Mouse (Mus musculus): ENCODE results near the gene Trappc6a. TPM values are rescaled to one million over a fixed set of nuclear protein-coding genes. Genes with fewer than 3 reads are reported as not detected.

The Trappc6a gene
- total and polyA plus RNA-seq, 3 experiments: 41.1 to 201 (median 72.2) TPM

- no peaks in the 10 kb centered on the region for H3K79me2 ChIP-seq (replicated peaks; ENCODE audit: control insufficient read depth, extremely low read depth, insufficient read depth, poor library complexity, severe bottlenecking)
- no peak for DNase-seq (ENCODE audit: extremely low read depth)
- H3K27me3 ChIP-seq (replicated peaks): peaks cover 70% of the 10 kb centered on the region
- in situ Hi-C loops (cut with MboI; ENCODE audit: low pct_ligation_motif_present, low pct_unique_long_range_greater_than_20kb, low sequenced_read_pairs) (no loop called here), dilution Hi-C loops (cut with MboI; ENCODE audit: extremely low pct_ligation_motif_present, extremely low pct_unique_long_range_greater_than_20kb, low sequenced_read_pairs) (no loop called here)
- no peak overlapping the region for H3K4me3 ChIP-seq (replicated peaks in 1 of 3; ENCODE audit: low read depth in 2 of 3, low read length in 2 of 3, poor library complexity in 1 of 3)
- TF ChIP-seq PAX5 (IDR thresholded peaks at IDR 0.05; ENCODE audit: low read length) (no peak), TBP (conservative IDR thresholded peaks at IDR 0.05; ENCODE audit: low read depth, low read length) (no peak), RAD21 (IDR thresholded peaks at IDR 0.05; ENCODE audit: low read depth, low read length) (no peak), IRF4 (IDR thresholded peaks at IDR 0.05; ENCODE audit: low read depth, low read length) (no peak), ZNF384 (IDR thresholded peaks at IDR 0.05; ENCODE audit: low read depth, low read length) (no peak), JUND (conservative IDR thresholded peaks at IDR 0.05; ENCODE audit: low read depth, low read length) (no peak), NELFE (IDR thresholded peaks at IDR 0.05; ENCODE audit: low read depth, low read length) (no peak), USF2 (conservative IDR thresholded peaks at IDR 0.05; ENCODE audit: low read depth, low read length) (no peak), CHD2 (IDR thresholded peaks at IDR 0.05; ENCODE audit: low read length) (no peak), MXI1 (IDR thresholded peaks at IDR 0.05; ENCODE audit: low read depth, low read length) (no peak), MAX (IDR thresholded peaks at IDR 0.05; ENCODE audit: low read length) (no peak), JUN (IDR thresholded peaks at IDR 0.05; ENCODE audit: insufficient read depth, low read depth, low read length) (no peak), SMC3 (IDR thresholded peaks at IDR 0.05; ENCODE audit: low read depth, low read length) (no peak), ZKSCAN1 (IDR thresholded peaks at IDR 0.05; ENCODE audit: borderline replicate concordance, low read depth, low read length) (no peak), MAZ (IDR thresholded peaks at IDR 0.05; ENCODE audit: low read depth, low read length) (no peak), NRF1 (IDR thresholded peaks at IDR 0.05; ENCODE audit: low read depth, low read length) (no peak)
- no peak overlapping the region for H3K9ac ChIP-seq (ENCODE audit: insufficient read depth, low read depth)
- H3K36me3 ChIP-seq (replicated peaks in 1 of 2; ENCODE audit: control insufficient read depth in 1 of 2, insufficient read depth in 1 of 2, low read length in 1 of 2): no peaks in the 10 kb centered on the region
- H3K4me1 ChIP-seq (ENCODE audit: control insufficient read depth in 1 of 2, insufficient read depth in 2 of 2): peaks cover 5 to 7% of the 10 kb centered on the region in 2 experiments; a peak in 2 of 4 replicates
- H3K9me3 ChIP-seq (replicated peaks; ENCODE audit: low read length): peaks cover 2% of the 10 kb centered on the region
- no peak overlapping the region for H3K4me2 ChIP-seq (ENCODE audit: insufficient read depth, low read depth, poor library complexity, severe bottlenecking)
- H3K27ac ChIP-seq (ENCODE audit: insufficient read depth, low read depth): no peak overlapping the region
Observed at GRCm38 (mm10) chr7:19485488-19485887, 22.7 kb upstream of the Trappc6a start.

GRCm38 (mm10) chr7:19486549-19486948, 21.6 kb upstream of the Trappc6a start:
- Histone ChIP-seq H3K4me3 (replicated peaks in 1 of 3; ENCODE audit: low read depth in 2 of 3, low read length in 2 of 3, poor library complexity in 1 of 3) (no peak overlapping the region), H3K27ac (ENCODE audit: insufficient read depth, low read depth) (no peak overlapping the region), H3K27me3 (replicated peaks) (peaks cover 74% of the 10 kb centered on the region), H3K4me2 (ENCODE audit: insufficient read depth, low read depth, poor library complexity, severe bottlenecking) (no peak overlapping the region), H3K79me2 (replicated peaks; ENCODE audit: control insufficient read depth, extremely low read depth, insufficient read depth, poor library complexity, severe bottlenecking) (no peaks in the 10 kb centered on the region), H3K4me1 (ENCODE audit: control insufficient read depth in 1 of 2, insufficient read depth in 2 of 2) (0 out of 4 replicates have a peak, but pooled peaks cover 0 to under 1% of the 10 kb centered on the region in 2 experiments), H3K9me3 (replicated peaks; ENCODE audit: low read length) (peaks cover 2% of the 10 kb centered on the region), H3K9ac (ENCODE audit: insufficient read depth, low read depth) (no peak overlapping the region), H3K36me3 (replicated peaks in 1 of 2; ENCODE audit: control insufficient read depth in 1 of 2, insufficient read depth in 1 of 2, low read length in 1 of 2) (no peaks in the 10 kb centered on the region)
- dilution Hi-C loops (cut with MboI; ENCODE audit: extremely low pct_ligation_motif_present, extremely low pct_unique_long_range_greater_than_20kb, low sequenced_read_pairs): no loop called here
- TF ChIP-seq SIN3A (IDR thresholded peaks at IDR 0.05; ENCODE audit: low read length): no peak
- no peak for TF ChIP-seq POLR2AphosphoS2 (IDR thresholded peaks at IDR 0.05; ENCODE audit: low read depth, low read length)
- no peak for TF ChIP-seq MAZ (IDR thresholded peaks at IDR 0.05; ENCODE audit: low read depth, low read length)
- no peak for TF ChIP-seq JUN (IDR thresholded peaks at IDR 0.05; ENCODE audit: insufficient read depth, low read depth, low read length)
- no peak for TF ChIP-seq E2F4 (IDR thresholded peaks at IDR 0.05; ENCODE audit: insufficient replicate concordance, low read depth, low read length)
- TF ChIP-seq MXI1 (IDR thresholded peaks at IDR 0.05; ENCODE audit: low read depth, low read length): no peak
- TF ChIP-seq ELF1 (IDR thresholded peaks at IDR 0.05; ENCODE audit: low read depth, low read length): no peak
- no peak for TF ChIP-seq POLR2A (IDR thresholded peaks at IDR 0.05; ENCODE audit: low read depth, low read length)
- TF ChIP-seq MAFK (IDR thresholded peaks at IDR 0.05; ENCODE audit: insufficient replicate concordance, low read length): no peak
- TF ChIP-seq ZC3H11A (IDR thresholded peaks at IDR 0.05; ENCODE audit: low read depth, low read length): no peak
- TF ChIP-seq SMC3 (IDR thresholded peaks at IDR 0.05; ENCODE audit: low read depth, low read length): no peak
- no peak for TF ChIP-seq GABPA (IDR thresholded peaks at IDR 0.05; ENCODE audit: insufficient replicate concordance, low read depth, low read length)
- TF ChIP-seq ZKSCAN1 (IDR thresholded peaks at IDR 0.05; ENCODE audit: borderline replicate concordance, low read depth, low read length): no peak
- TF ChIP-seq MEF2A (IDR thresholded peaks at IDR 0.05; ENCODE audit: borderline replicate concordance, low read depth, low read length): no peak
- no peak for TF ChIP-seq CHD2 (IDR thresholded peaks at IDR 0.05; ENCODE audit: low read length)
- no peak for TF ChIP-seq JUND (conservative IDR thresholded peaks at IDR 0.05; ENCODE audit: low read depth, low read length)
- no peak for TF ChIP-seq ZNF384 (IDR thresholded peaks at IDR 0.05; ENCODE audit: low read depth, low read length)
- TF ChIP-seq IRF4 (IDR thresholded peaks at IDR 0.05; ENCODE audit: low read depth, low read length): no peak
- TF ChIP-seq USF2 (conservative IDR thresholded peaks at IDR 0.05; ENCODE audit: low read depth, low read length): no peak
- in situ Hi-C loops (cut with MboI; ENCODE audit: low pct_ligation_motif_present, low pct_unique_long_range_greater_than_20kb, low sequenced_read_pairs): no loop called here
- DNase-seq (ENCODE audit: extremely low read depth): no peak
